Mouse (Mus musculus) limb, embryonic 14.5 days (tissue): ENCODE data around the gene Egfr. TPM values are rescaled to one million over a fixed set of nuclear protein-coding genes. Genes with fewer than 3 reads are reported as not detected.

Source experiments
- ATAC-seq: fragments of 200-750 bp; cut with Nextera tagmentation; 2 replicates; pipeline ENCODE4 v1.8.0; 2017; ENCODE audit warnings: low read depth, moderate number of reproducible peaks, moderate TSS enrichment; ENCODE audit not compliant: low FRiP score
- DNase-seq: peaks from one replicate; pipeline ENCODE4 v3.0.0-alpha.2; 2015; ENCODE audit warnings: low spot score
- H3K27ac ChIP-seq: fragments of 300-500 bp; sonication (generic); replicated peaks from 2 replicates; pipeline ENCODE4 v1.5.1; 2014; ENCODE audit warnings: low read depth, mild to moderate bottlenecking, low read length, moderate library complexity, mixed read lengths
- H3K27me3 ChIP-seq: fragments of 300-500 bp; sonication (generic); 2 replicates; pipeline ENCODE4 v1.6.1; 2014; ENCODE audit warnings: low read length, mixed read lengths; ENCODE audit not compliant: control insufficient read depth, insufficient read depth
- H3K36me3 ChIP-seq: fragments of 300-500 bp; sonication (generic); 2 replicates; pipeline ENCODE4 v1.6.1; 2014; ENCODE audit warnings: mild to moderate bottlenecking, low read length, moderate library complexity, mixed read lengths; ENCODE audit not compliant: control insufficient read depth, insufficient read depth
- H3K4me1 ChIP-seq: fragments of 300-500 bp; sonication (generic); 2 replicates; pipeline ENCODE4 v1.6.1; 2014; ENCODE audit warnings: antibody characterized with exemption, low read length, mixed read lengths; ENCODE audit not compliant: control insufficient read depth, insufficient read depth
- H3K4me2 ChIP-seq: fragments of 300-500 bp; sonication (generic); replicated peaks from 2 replicates; pipeline ENCODE4 v1.6.1; 2014; ENCODE audit warnings: low read depth, mild to moderate bottlenecking, low read length, moderate library complexity; ENCODE audit not compliant: severe bottlenecking
- H3K4me3 ChIP-seq: fragments of 300-500 bp; sonication (generic); replicated peaks from 2 replicates; pipeline ENCODE4 v1.5.1; 2014; ENCODE audit warnings: low read length
- H3K9ac ChIP-seq: fragments of 300-500 bp; sonication (generic); 2 replicates; pipeline ENCODE4 v1.6.1; 2014; ENCODE audit warnings: mild to moderate bottlenecking, low read depth, low read length, moderate library complexity; ENCODE audit not compliant: severe bottlenecking
- H3K9me3 ChIP-seq: fragments of 300-500 bp; sonication (generic); 2 replicates; pipeline ENCODE4 v1.6.1; 2016; ENCODE audit warnings: low read length; ENCODE audit not compliant: control insufficient read depth
- POLR2A ChIP-seq: fragments of 200-500 bp; IDR thresholded peaks from 2 replicates; pipeline ENCODE4 v1.8.0; 2012; ENCODE audit warnings: inconsistent platforms, mild to moderate bottlenecking, moderate library complexity, borderline replicate concordance; ENCODE audit not compliant: insufficient read depth, insufficient read length; ENCODE audit errors: extremely low read depth
- WGBS: fragments of 180-500 bp; shearing (Covaris S2); extraction: QIAGEN DNeasy Blood & Tissue Kit; methylation state at CpG from one replicate; pipeline ENCODE4 v1.1.7; 2014; 5-methylcytosine and 5-hydroxymethylcytosine counted together
- polyA plus RNA-seq, 2 experiments: library from polyadenylated mRNA; depleted of rRNA in 1 of 2; stranded (reverse) in 1 of 2; unstranded in 1 of 2; fragments of >200 nt; fragmentation: Nextera tagmentation in 1 of 2; extraction: Ambion mirVana in 1 of 2; gene quantifications; 2 replicates each; pipeline versions ENCODE4 v1.2.1 to v1.2.3; 2012 to 2014

Egfr gene
- polyA plus RNA-seq, 2 experiments: 19.8 to 35.8 TPM

GRCm38 (mm10) chr11:16843889-16844568 is 92.0 kb downstream of the Egfr start:
- no peaks in the 10 kb centered on the region for H3K36me3 ChIP-seq
- H3K27ac ChIP-seq: peak overlapping the region; percentile 55; the same call in 1 of the 2 replicates
- TF ChIP-seq POLR2A: no peak
- 44% methylated on average over 12 of the region's 12 CpGs for WGBS
- no peak overlapping the region for H3K4me3 ChIP-seq
- H3K9me3 ChIP-seq: no peaks in the 10 kb centered on the region
- ATAC-seq: peak; percentile 88
- H3K4me2 ChIP-seq: no peak overlapping the region
- peaks cover 33% of the 10 kb centered on the region for H3K4me1 ChIP-seq
- DNase-seq: peak; percentile 91
- H3K27me3 ChIP-seq: no peaks in the 10 kb centered on the region
- H3K9ac ChIP-seq: no peak overlapping the region

GRCm38 (mm10) chr11:16848881-16849280 is 96.9 kb downstream of the Egfr start:
- 57% methylated on average over 6 of the region's 6 CpGs for WGBS

GRCm38 (mm10) chr11:16851361-16851760 is 99.4 kb downstream of the Egfr start:
- no peak for DNase-seq
- ATAC-seq: no peak

More at GRCm38 (mm10) chr11:16848881-16849280, 96.9 kb downstream of the Egfr start:
- peak; percentile 41 for DNase-seq
- H3K4me1 ChIP-seq: peaks cover 17% of the 10 kb centered on the region
- H3K9me3 ChIP-seq: no peaks in the 10 kb centered on the region
- H3K4me2 ChIP-seq: no peak overlapping the region
- H3K36me3 ChIP-seq: no peaks in the 10 kb centered on the region
- no peak overlapping the region for H3K4me3 ChIP-seq
- TF ChIP-seq POLR2A: no peak
- H3K9ac ChIP-seq: no peak overlapping the region
- no peak; the same call in 1 of the 2 replicates for ATAC-seq
- no peaks in the 10 kb centered on the region for H3K27me3 ChIP-seq
- peak overlapping the region; percentile 28; the same call in 1 of the 2 replicates for H3K27ac ChIP-seq

GRCm38 (mm10) chr11:16854111-16854510 is 102.1 kb downstream of the Egfr start:
- no peak for ATAC-seq

More at GRCm38 (mm10) chr11:16851361-16851760, 99.4 kb downstream of the Egfr start:
- no peak overlapping the region for H3K4me3 ChIP-seq
- no peaks in the 10 kb centered on the region for H3K27me3 ChIP-seq
- no peaks in the 10 kb centered on the region for H3K36me3 ChIP-seq
- H3K4me2 ChIP-seq: no peak overlapping the region
- WGBS: 95% methylated on average over 1 of the region's 1 CpGs
- no peaks in the 10 kb centered on the region for H3K9me3 ChIP-seq
- H3K4me1 ChIP-seq: peaks cover 11% of the 10 kb centered on the region
- no peak overlapping the region for H3K27ac ChIP-seq
- no peak overlapping the region for H3K9ac ChIP-seq
- TF ChIP-seq POLR2A: no peak

GRCm38 (mm10) chr11:16857346-16857745 is 105.3 kb downstream of the Egfr start:
- no peak overlapping the region for H3K9ac ChIP-seq
- peaks cover 5% of the 10 kb centered on the region for H3K4me1 ChIP-seq
- no peak overlapping the region for H3K4me2 ChIP-seq
- no peak for TF ChIP-seq POLR2A
- H3K9me3 ChIP-seq: no peaks in the 10 kb centered on the region
- no peak overlapping the region for H3K4me3 ChIP-seq
- H3K36me3 ChIP-seq: no peaks in the 10 kb centered on the region
- DNase-seq (no peak), ATAC-seq (no peak)
- H3K27me3 ChIP-seq: no peaks in the 10 kb centered on the region
- 44% methylated on average over 2 of the region's 2 CpGs for WGBS
- no peak overlapping the region for H3K27ac ChIP-seq

More at GRCm38 (mm10) chr11:16854111-16854510, 102.1 kb downstream of the Egfr start:
- no peaks in the 10 kb centered on the region for H3K27me3 ChIP-seq
- no peak overlapping the region for H3K9ac ChIP-seq
- no peak for DNase-seq
- 61% methylated on average over 2 of the region's 2 CpGs for WGBS
- no peak for TF ChIP-seq POLR2A
- no peak overlapping the region for H3K27ac ChIP-seq
- no peaks in the 10 kb centered on the region for H3K9me3 ChIP-seq
- no peak overlapping the region for H3K4me2 ChIP-seq
- H3K4me3 ChIP-seq: no peak overlapping the region
- H3K4me1 ChIP-seq: peaks cover 6% of the 10 kb centered on the region; the same call in 1 of the 2 replicates
- H3K36me3 ChIP-seq: no peaks in the 10 kb centered on the region
